ENCODE assay signal across 34 mouse cellular contexts in the genomic region with DNA sequence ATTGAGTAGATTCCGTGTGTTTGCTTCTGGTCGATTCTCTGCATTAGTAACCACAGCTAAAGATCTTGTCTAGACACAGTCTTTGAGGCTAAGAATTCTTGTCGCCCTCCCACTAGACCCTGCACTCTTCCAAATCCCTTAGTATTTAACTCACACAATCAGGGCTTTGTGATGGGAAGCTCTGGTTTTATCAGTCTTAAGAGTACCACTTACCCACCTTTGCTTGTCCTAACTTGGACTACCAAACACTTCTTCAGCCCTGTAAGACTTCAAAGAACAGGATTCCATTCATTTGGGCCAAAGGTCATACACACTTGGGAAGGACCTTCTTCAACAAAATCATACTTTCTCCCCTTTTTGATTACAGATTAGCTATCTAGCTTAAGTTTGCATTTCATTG.
"Had no signal": no experiment of that assay in that cellular context is flagged by ENCODE, and none has a peak within 500 bp of the region (broad histone marks: within the 10 kb centered on the region; RNA-seq: fewer than 3 reads in every experiment).

No protein-coding gene starts in this region.

- H3K27ac ChIP-seq: heart, embryonic 10.5 days; heart, embryonic 13.5 days; heart, embryonic 15.5 days; hindbrain, embryonic 10.5 days; hindbrain, embryonic 12.5 days; hindbrain, embryonic 13.5 days; hindbrain, embryonic 14.5 days; hindbrain, embryonic 15.5 days; hindbrain, postnatal 0 days; intestine, embryonic 15.5 days; kidney, embryonic 15.5 days; kidney, postnatal 0 days; layer of hippocampus, adult 2 months; left cerebral cortex, adult 2 months had no signal

- H3K4me2 ChIP-seq: heart, embryonic 11.5 days; heart, embryonic 12.5 days; heart, embryonic 13.5 days; heart, embryonic 15.5 days; hindbrain, embryonic 12.5 days; hindbrain, embryonic 13.5 days; hindbrain, embryonic 14.5 days; hindbrain, embryonic 15.5 days; intestine, embryonic 15.5 days; kidney, embryonic 15.5 days had no signal

- H3K9me3 ChIP-seq: heart, embryonic 10.5 days; heart, embryonic 15.5 days; hindbrain, embryonic 10.5 days; hindbrain, embryonic 13.5 days; hindbrain, embryonic 15.5 days; intestine, embryonic 15.5 days; kidney, embryonic 15.5 days had no signal

- H3K9ac ChIP-seq: heart, embryonic 12.5 days; heart, embryonic 13.5 days; heart, embryonic 15.5 days; hindbrain, embryonic 12.5 days; hindbrain, embryonic 13.5 days; hindbrain, embryonic 14.5 days; hindbrain, embryonic 15.5 days; intestine, embryonic 15.5 days; kidney, embryonic 15.5 days had no signal

- ATAC-seq: hindbrain, embryonic 16.5 days; hindbrain, postnatal 0 days; inflammation-experienced regulatory T-cells, adult 6 months; intestine, embryonic 15.5 days; intestine, embryonic 16.5 days; intestine, postnatal 0 days had no signal

- H3K4me3 ChIP-seq: heart, embryonic 10.5 days; heart, embryonic 12.5 days; heart, embryonic 13.5 days; heart, embryonic 15.5 days; hindbrain, embryonic 10.5 days; hindbrain, embryonic 12.5 days; hindbrain, embryonic 13.5 days; hindbrain, embryonic 15.5 days; intestine, embryonic 15.5 days; kidney, embryonic 15.5 days; layer of hippocampus, adult 2 months; left cerebral cortex, adult 2 months had no signal

- H3K27me3 ChIP-seq: heart, embryonic 12.5 days; heart, embryonic 13.5 days; heart, embryonic 15.5 days; hindbrain, embryonic 12.5 days; hindbrain, embryonic 13.5 days; hindbrain, embryonic 15.5 days; intestine, embryonic 15.5 days; kidney, embryonic 15.5 days had no signal

- DNase-seq: heart, postnatal 10 days; heart, postnatal 14 days; heart, postnatal 36 days; heart, postnatal 4 days; kidney, adult 11 months; kidney, adult 18-20 months; kidney, adult 8-10 months; kidney, postnatal 10 days; kidney, postnatal 14 days; kidney, postnatal 25 days; kidney, postnatal 36 days; kidney, postnatal 4 days; layer of hippocampus, adult 9-11 months; layer of hippocampus, postnatal 36 days had no signal

- H3K36me3 ChIP-seq: heart, embryonic 10.5 days; heart, embryonic 12.5 days; heart, embryonic 13.5 days; heart, embryonic 15.5 days; hindbrain, embryonic 10.5 days; hindbrain, embryonic 12.5 days; hindbrain, embryonic 13.5 days; hindbrain, embryonic 15.5 days; intestine, embryonic 15.5 days; kidney, embryonic 15.5 days had no signal

- H3K4me1 ChIP-seq: heart, embryonic 10.5 days; heart, embryonic 12.5 days; heart, embryonic 13.5 days; heart, embryonic 15.5 days; hindbrain, embryonic 10.5 days; hindbrain, embryonic 12.5 days; hindbrain, embryonic 13.5 days; hindbrain, embryonic 15.5 days; intestine, embryonic 15.5 days; kidney, embryonic 15.5 days had no signal
